Mouse (Mus musculus): ENCODE results near the gene Pdss1. TPM values are rescaled to one million over a fixed set of nuclear protein-coding genes. Genes with fewer than 3 reads are reported as not detected.

Gene Pdss1
- polyA plus RNA-seq, 1 experiment from 2014 or later = 27.3 TPM

- ATAC-seq (replicated peaks; ENCODE audit: low FRiP score, low read depth) (no peak), DNase-seq (ENCODE audit: low spot score) (no peak)
- Histone ChIP-seq H3K27me3 (ENCODE audit: insufficient read depth, low read length) (no peaks in the 10 kb centered on the region), H3K9me3 (replicated peaks; ENCODE audit: low read length) (no peaks in the 10 kb centered on the region), H3K4me2 (ENCODE audit: low read length) (no peak overlapping the region), H3K27ac (no peak overlapping the region), H3K9ac (ENCODE audit: low read depth, low read length) (no peak overlapping the region), H3K4me3 (replicated peaks; ENCODE audit: low read depth, low read length) (no peak overlapping the region), H3K4me1 (replicated peaks; ENCODE audit: insufficient read depth, low read length) (no peaks in the 10 kb centered on the region), H3K36me3 (ENCODE audit: insufficient read depth, low read length) (no peaks in the 10 kb centered on the region)
- whole genome bisulfite sequencing = 47% methylated on average over 2 of the region's 2 CpGs
- no peak for TF ChIP-seq CTCF (IDR thresholded peaks at IDR 0.05; ENCODE audit: low read depth)
These were observed 90.8 kb downstream of the Pdss1 start for GRCm38 (mm10) chr2:22985973-22986657.

Other genes with a start within 250 kb of the Pdss1 start
- gene Apbb1ip, start 121.4 kb upstream of the Pdss1 start, polyA plus RNA-seq (2015; fragmentation: Nextera tagmentation; extraction: Ambion mirVana) = 2.9 and 3.5 TPM in 2 replicates
- 41.0 and 45.0 TPM in 2 replicates for gene Abi1, start 144.7 kb downstream of the Pdss1 start, polyA plus RNA-seq (2015; fragmentation: Nextera tagmentation; extraction: Ambion mirVana)
- 31.1 and 34.3 TPM in 2 replicates for gene Acbd5, start 172.6 kb downstream of the Pdss1 start, polyA plus RNA-seq (2015; fragmentation: Nextera tagmentation; extraction: Ambion mirVana)

Measured in kidney, postnatal 0 days (tissue).